Mouse (Mus musculus): ENCODE measurements at regions not wholly inside any gene's neighbourhood (a gene's known extent, or its start where the extent isn't known, plus 50 kb on each side); places are given as distances from the start of the nearest gene placed in this dataset.

DNA sequence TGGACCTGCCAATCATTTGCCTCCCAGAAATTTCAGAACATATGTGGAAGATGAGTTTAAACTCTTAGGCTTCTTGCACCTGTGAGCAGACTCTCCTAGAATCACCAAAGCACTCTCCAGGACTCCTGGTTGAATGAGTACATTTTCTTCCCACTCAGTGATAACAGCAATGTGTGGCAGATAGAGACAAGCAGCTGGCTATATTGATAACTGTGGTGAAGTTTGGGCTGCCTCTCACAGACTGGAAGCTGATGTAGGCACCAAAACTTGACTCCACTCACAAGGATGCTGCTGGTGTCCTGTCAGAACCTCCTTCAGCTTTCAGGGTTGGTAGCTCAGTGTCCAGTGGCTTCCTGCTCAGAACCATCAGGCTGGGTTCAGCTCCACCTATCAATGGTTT is 207.7 kb upstream of the Stt3b start:
- no peaks in the 10 kb centered on the region for H3K27me3 ChIP-seq
- no peak overlapping the region for H3K4me2 ChIP-seq (replicated peaks)
- H3K4me1 ChIP-seq = no peaks in the 10 kb centered on the region
- H3K9me3 ChIP-seq (replicated peaks) = 0 out of 2 replicates have a peak, but pooled peaks cover 11% of the 10 kb centered on the region
- no peak overlapping the region for H3K27ac ChIP-seq (replicated peaks)
- no peak for ATAC-seq (ENCODE audit: insufficient number of reproducible peaks, low FRiP score, low TSS enrichment, low read depth)
- H3K4me3 ChIP-seq (replicated peaks) = no peak overlapping the region
- H3K9ac ChIP-seq = no peak overlapping the region
- no peaks in the 10 kb centered on the region for H3K36me3 ChIP-seq

DNA sequence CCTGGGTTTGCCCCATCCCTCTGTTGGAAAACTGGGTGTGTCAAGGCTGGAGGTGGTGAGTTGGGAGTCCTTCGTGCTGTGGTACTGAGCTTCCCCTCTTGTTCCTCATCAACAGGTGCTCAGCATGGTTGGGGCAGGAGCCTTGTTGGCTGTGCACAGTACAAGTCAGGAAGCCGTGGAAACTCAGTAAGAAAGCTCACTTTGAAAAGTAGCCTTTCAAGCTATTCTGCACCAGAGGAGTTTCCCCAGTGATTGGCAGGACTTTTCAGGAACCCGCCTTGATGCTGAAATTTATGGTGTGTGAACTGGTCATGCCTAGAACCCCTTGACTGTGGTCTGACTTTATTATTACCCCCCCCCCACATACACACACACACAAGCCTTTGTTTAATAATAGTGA is 213.9 kb upstream of the Stt3b start:
- no peak overlapping the region for H3K27ac ChIP-seq (replicated peaks)
- peaks cover 14% of the 10 kb centered on the region for H3K4me1 ChIP-seq
- 45% methylated on average over 3 of the region's 3 CpGs for WGBS
- H3K36me3 ChIP-seq = no peaks in the 10 kb centered on the region
- no peak overlapping the region for H3K4me2 ChIP-seq (replicated peaks)
- H3K4me3 ChIP-seq (replicated peaks) = no peak overlapping the region
- no peak for ATAC-seq (ENCODE audit: insufficient number of reproducible peaks, low FRiP score, low TSS enrichment, low read depth)
- no peaks in the 10 kb centered on the region for H3K9me3 ChIP-seq (replicated peaks)
- no peaks in the 10 kb centered on the region for H3K27me3 ChIP-seq
- no peak overlapping the region for H3K9ac ChIP-seq

DNA sequence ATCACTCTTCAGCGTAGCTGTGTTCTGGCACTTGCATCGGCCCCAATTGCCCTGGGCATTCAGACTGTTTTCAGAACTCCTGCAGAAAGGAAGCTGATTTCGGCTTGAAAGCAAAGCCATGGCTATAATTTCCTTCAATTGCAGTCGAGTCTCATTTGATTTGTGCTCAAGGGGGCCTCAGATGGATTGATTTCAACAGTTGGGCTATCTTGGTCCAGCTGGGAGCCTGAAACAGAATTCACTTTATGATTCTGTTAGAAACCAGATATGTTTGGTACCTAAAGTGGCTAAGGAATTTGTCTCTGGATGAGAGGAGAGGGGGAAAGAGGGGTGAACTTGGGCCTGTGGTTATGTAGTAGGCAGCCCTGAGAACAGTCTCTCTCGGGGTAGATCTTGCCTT is 214.4 kb upstream of the Stt3b start:
- Histone ChIP-seq H3K4me1 (peaks cover 14% of the 10 kb centered on the region), H3K36me3 (no peaks in the 10 kb centered on the region), H3K4me2 (replicated peaks) (no peak overlapping the region), H3K9me3 (replicated peaks) (no peaks in the 10 kb centered on the region), H3K27ac (replicated peaks) (no peak overlapping the region; the same call in 1 of the 2 replicates), H3K9ac (no peak overlapping the region), H3K27me3 (no peaks in the 10 kb centered on the region), H3K4me3 (replicated peaks) (no peak overlapping the region)
- no peak for ATAC-seq (ENCODE audit: insufficient number of reproducible peaks, low FRiP score, low TSS enrichment, low read depth)
- WGBS = 24% methylated on average over 5 of the region's 5 CpGs

DNA sequence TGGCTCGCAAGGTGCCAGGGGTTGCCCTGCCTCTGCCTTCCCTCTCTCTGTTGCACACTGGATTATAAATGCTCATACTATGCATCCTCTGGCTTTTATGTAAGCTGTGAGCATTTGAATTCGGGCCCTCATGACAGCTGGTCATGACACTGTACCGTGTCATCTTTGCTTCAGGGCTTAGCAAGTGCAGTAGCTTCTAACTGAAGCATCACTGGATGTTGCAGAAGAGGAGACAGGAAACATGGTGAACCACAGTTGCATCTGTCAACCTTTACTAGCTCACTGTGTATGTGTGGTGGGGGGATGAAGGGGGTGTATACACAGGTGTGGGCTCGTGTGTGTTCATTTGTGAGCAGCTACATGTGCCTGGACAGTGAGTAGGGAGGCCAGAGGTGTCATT is 216.1 kb upstream of the Stt3b start:
- Histone ChIP-seq H3K27ac (replicated peaks) (no peak overlapping the region), H3K4me3 (replicated peaks) (no peak overlapping the region), H3K9ac (no peak overlapping the region), H3K4me1 (peaks cover 14% of the 10 kb centered on the region), H3K27me3 (no peaks in the 10 kb centered on the region), H3K36me3 (no peaks in the 10 kb centered on the region), H3K4me2 (replicated peaks) (no peak overlapping the region), H3K9me3 (replicated peaks) (no peaks in the 10 kb centered on the region)
- ATAC-seq (ENCODE audit: insufficient number of reproducible peaks, low FRiP score, low TSS enrichment, low read depth) = no peak
- WGBS = 77% methylated on average over 4 of the region's 4 CpGs

DNA sequence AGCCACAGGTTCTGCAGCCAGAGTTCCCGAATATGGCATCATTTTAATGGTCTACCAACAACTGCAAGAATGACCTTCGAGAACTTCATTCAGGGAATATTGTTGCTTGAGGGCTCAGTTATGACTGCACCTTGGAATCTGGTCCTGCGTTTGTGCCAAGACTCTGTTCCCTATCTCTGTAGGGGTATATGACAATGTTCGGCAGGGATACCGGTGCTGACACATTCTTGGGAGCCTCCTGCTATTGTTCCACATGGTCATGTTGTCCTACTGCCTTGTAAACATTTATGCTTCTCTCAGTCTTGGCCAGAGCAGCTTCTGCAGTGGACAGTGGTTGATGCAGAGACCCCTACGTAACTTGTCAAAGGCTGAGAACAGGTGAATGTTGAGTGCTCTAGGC is 216.8 kb upstream of the Stt3b start:
- no peaks in the 10 kb centered on the region for H3K9me3 ChIP-seq (replicated peaks)
- H3K36me3 ChIP-seq = no peaks in the 10 kb centered on the region
- H3K27me3 ChIP-seq = no peaks in the 10 kb centered on the region
- ATAC-seq (ENCODE audit: insufficient number of reproducible peaks, low FRiP score, low TSS enrichment, low read depth) = no peak
- H3K9ac ChIP-seq = no peak overlapping the region
- no peak overlapping the region for H3K4me3 ChIP-seq (replicated peaks)
- H3K4me1 ChIP-seq = peaks cover 14% of the 10 kb centered on the region
- H3K4me2 ChIP-seq (replicated peaks) = no peak overlapping the region
- H3K27ac ChIP-seq (replicated peaks) = no peak overlapping the region
- 88% methylated on average over 6 of the region's 6 CpGs for WGBS

DNA sequence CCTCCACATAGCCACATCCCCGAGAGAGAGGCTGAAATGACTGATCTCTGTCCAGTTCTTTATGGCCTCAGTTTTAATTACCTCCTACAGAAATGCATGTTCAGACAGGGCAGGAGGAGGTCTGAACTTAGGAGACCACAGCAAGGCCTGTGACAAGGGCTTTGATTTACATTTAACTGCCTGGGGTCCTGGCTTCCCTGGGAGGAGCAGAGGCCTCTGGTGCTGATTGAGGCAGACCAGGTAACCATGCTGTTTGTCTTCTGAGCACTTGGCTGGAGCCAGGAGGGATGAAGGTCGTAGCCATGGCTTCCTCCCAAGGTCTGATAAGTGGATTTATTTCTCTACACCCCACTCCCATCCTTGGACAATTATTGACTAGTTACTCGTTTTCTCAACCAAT is 224.0 kb upstream of the Stt3b start:
- ATAC-seq (ENCODE audit: insufficient number of reproducible peaks, low FRiP score, low TSS enrichment, low read depth) = no peak
- Histone ChIP-seq H3K36me3 (no peaks in the 10 kb centered on the region), H3K4me2 (replicated peaks) (no peak overlapping the region), H3K9me3 (replicated peaks) (no peaks in the 10 kb centered on the region), H3K27me3 (no peaks in the 10 kb centered on the region), H3K27ac (replicated peaks) (no peak overlapping the region), H3K4me1 (no peaks in the 10 kb centered on the region), H3K9ac (no peak overlapping the region), H3K4me3 (replicated peaks) (no peak overlapping the region)
- WGBS = 50% methylated on average over 3 of the region's 3 CpGs

DNA sequence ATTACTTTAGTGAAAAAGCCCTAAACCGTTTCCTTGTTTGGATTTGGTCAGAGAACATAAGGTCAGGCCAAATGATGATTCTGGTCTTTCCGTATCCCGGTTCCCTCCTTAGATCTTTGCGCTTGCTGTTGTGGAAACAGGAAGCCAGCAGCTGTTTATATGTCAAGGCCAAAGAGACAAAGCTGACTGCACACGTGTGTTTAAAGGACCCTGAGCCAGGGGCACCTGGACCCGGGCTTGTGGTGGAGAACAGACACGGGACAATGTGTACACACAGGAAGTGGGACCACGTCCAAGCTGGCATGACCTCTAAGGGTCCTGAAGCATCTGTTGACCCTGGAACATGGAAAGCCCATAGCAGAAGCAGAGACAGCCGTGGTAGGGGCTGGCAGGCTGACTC is 233.4 kb upstream of the Stt3b start:
- WGBS = 61% methylated on average over 9 of the region's 9 CpGs
- H3K4me2 ChIP-seq (replicated peaks) = no peak overlapping the region

DNA sequence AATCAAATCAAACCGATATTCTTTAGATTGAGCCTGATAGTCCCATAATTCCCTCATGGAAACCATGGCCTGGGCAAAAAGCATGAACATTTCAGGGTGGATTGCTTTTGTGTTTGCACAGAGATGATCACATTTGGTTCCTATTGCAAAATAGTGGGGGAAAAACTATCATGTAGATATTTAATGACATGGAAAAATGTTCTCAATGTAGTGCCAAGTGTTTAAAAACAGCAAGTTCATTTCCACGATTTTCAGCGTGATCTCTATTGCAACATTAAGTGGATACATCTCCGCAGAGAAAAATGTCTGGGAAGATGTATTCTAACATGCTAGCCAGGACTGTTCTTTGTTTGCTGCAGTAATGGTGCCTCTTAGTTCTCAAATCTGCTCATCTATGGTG is 235.0 kb upstream of the Stt3b start:
- H3K27ac ChIP-seq (replicated peaks) = peak overlapping the region; percentile 61; the same call in 1 of the 2 replicates
- no peak overlapping the region for H3K4me3 ChIP-seq (replicated peaks)
- H3K4me2 ChIP-seq (replicated peaks) = no peak overlapping the region
- H3K27me3 ChIP-seq = no peaks in the 10 kb centered on the region
- no peak overlapping the region for H3K9ac ChIP-seq
- no peak for ATAC-seq (ENCODE audit: insufficient number of reproducible peaks, low FRiP score, low TSS enrichment, low read depth)
- 58% methylated on average over 4 of the region's 4 CpGs for WGBS
- no peaks in the 10 kb centered on the region for H3K36me3 ChIP-seq
- peaks cover 22% of the 10 kb centered on the region for H3K4me1 ChIP-seq
- H3K9me3 ChIP-seq (replicated peaks) = no peaks in the 10 kb centered on the region

More for the DNA sequence above, 233.4 kb upstream of the Stt3b start:
- H3K36me3 ChIP-seq = no peaks in the 10 kb centered on the region
- ATAC-seq (ENCODE audit: insufficient number of reproducible peaks, low FRiP score, low TSS enrichment, low read depth) = no peak
- H3K27me3 ChIP-seq = no peaks in the 10 kb centered on the region
- H3K4me1 ChIP-seq = peaks cover 17% of the 10 kb centered on the region
- no peaks in the 10 kb centered on the region for H3K9me3 ChIP-seq (replicated peaks)
- no peak overlapping the region for H3K4me3 ChIP-seq (replicated peaks)
- H3K27ac ChIP-seq (replicated peaks) = no peak overlapping the region
- H3K9ac ChIP-seq = no peak overlapping the region

DNA sequence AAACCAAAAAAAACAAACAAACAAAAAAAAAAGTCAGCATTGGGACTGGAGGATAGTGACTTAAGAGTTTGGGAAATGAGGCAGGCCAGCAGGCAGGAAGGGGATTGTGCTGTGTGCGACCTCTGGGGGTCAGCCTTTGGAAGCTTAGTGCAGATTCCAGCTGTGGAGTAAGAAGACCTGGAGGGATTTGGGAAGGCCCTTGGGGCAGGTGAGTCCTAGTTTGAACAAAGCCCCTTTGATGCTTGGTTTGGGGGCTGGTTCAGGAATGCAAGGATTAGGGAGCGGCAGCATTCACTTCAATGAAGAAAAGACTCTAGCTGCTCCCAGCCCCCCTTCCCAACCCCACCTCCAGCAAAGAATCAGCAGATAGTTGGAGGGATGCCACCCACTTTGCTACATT is 235.6 kb upstream of the Stt3b start:
- no peak overlapping the region for H3K4me3 ChIP-seq (replicated peaks)
- H3K27ac ChIP-seq (replicated peaks) = peak overlapping the region; percentile 61; the same call in 1 of the 2 replicates
- peaks cover 22% of the 10 kb centered on the region for H3K4me1 ChIP-seq
- H3K36me3 ChIP-seq = no peaks in the 10 kb centered on the region
- no peak overlapping the region for H3K9ac ChIP-seq
- no peaks in the 10 kb centered on the region for H3K9me3 ChIP-seq (replicated peaks)
- WGBS = 47% methylated on average over 2 of the region's 2 CpGs
- no peaks in the 10 kb centered on the region for H3K27me3 ChIP-seq
- ATAC-seq (ENCODE audit: insufficient number of reproducible peaks, low FRiP score, low TSS enrichment, low read depth) = no peak
- no peak overlapping the region for H3K4me2 ChIP-seq (replicated peaks)

DNA sequence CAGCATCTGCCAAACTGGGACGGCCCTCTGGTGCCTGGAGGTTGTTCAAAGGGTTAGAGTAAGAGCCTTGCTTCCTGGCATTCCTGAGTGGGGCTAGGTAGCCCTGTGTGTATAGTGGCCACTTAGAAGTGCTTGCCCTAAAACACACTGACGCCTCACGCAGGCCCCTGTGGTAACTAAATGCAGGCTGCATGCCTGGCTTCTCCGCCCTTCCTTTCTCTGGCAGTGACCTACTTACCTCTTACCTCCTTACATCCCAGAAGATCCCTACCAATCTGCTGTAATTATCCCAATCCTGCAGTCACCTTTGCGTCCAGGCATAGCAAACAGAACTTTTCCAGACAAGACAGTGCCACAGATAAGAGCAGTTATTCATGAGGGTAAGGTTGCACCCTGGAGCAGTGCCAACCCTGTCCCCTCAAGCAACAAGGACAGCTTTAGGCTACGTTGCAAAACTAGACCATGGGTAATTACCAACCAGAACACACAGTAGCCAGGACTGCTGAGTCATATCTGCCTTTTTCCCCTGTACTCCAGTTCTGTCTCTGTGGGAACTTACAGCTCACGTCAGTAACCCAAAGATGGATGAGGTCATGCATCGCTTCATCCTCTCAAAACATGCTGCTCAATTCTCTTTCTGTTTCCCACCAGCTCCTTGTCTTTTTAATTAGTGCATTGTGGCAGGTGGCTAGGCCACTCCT is 237.6 kb upstream of the Stt3b start:
- WGBS = 53% methylated on average over 8 of the region's 8 CpGs
- peak; percentile 30; the same call in 1 of the 2 replicates for ATAC-seq (ENCODE audit: insufficient number of reproducible peaks, low FRiP score, low TSS enrichment, low read depth)

DNA sequence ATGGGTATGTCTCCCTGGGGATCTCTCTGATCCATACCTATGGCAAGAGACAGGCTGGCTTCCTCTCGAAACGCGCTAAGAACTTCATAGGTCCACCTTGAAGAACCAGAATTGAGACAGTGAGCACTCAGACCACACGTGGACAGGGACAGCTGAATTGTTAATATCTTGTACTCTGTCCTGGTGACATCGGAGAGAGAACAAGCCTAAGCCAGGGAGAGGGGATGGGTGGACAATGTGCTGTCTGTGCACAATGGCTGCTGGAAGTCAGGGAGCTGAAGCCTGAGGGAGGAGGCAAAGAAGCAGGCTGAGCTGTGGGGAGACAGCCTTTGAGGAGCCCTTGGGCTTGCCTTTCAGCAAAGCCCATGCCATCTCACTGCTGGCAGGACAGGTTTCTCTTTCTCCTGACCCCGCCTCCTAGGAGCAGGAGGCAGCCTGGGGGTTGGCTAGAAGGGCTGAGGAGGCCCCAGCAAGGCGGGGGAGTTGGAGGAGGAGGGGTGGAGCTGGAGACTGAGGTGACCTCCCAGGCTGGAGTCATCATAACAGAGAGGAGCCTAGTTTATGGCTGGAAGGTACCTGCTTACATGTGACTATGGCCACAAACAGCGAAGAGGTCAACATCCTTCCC is 238.6 kb upstream of the Stt3b start:
- Histone ChIP-seq H3K27me3 (no peaks in the 10 kb centered on the region), H3K4me3 (replicated peaks) (no peak overlapping the region), H3K9me3 (replicated peaks) (no peaks in the 10 kb centered on the region), H3K4me2 (replicated peaks) (no peak overlapping the region), H3K27ac (replicated peaks) (no peak overlapping the region), H3K4me1 (peaks cover 22% of the 10 kb centered on the region), H3K36me3 (no peaks in the 10 kb centered on the region), H3K9ac (no peak overlapping the region)
- WGBS = 62% methylated on average over 8 of the region's 8 CpGs
- no peak for ATAC-seq (ENCODE audit: insufficient number of reproducible peaks, low FRiP score, low TSS enrichment, low read depth)

More for the DNA sequence above, 237.6 kb upstream of the Stt3b start:
- H3K27me3 ChIP-seq = no peaks in the 10 kb centered on the region
- peaks cover 22% of the 10 kb centered on the region for H3K4me1 ChIP-seq
- no peaks in the 10 kb centered on the region for H3K36me3 ChIP-seq
- H3K9me3 ChIP-seq (replicated peaks) = no peaks in the 10 kb centered on the region
- H3K27ac ChIP-seq (replicated peaks) = no peak overlapping the region
- H3K4me3 ChIP-seq (replicated peaks) = no peak overlapping the region
- H3K9ac ChIP-seq = no peak overlapping the region
- H3K4me2 ChIP-seq (replicated peaks) = no peak overlapping the region

DNA sequence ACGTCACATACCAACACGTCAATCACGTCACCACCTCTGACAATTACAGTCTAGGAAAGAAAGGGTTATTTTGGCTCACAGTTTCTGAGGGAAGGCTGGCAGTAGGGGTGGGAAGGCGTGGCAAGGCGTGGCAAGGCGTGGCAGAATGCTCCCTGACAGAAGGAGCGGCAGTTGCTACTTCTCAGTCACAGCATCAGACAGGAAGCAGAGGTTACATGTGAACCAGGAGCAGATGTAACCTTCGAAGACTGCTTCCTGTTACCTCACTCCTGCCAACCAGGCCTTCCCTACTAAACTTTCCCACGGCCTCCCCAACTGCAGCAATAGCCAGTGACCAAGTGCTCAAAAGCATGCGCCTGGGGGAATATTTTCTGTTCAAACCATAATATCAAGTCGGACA is 240.9 kb upstream of the Stt3b start:
- Histone ChIP-seq H3K36me3 (no peaks in the 10 kb centered on the region), H3K4me1 (peaks cover 19% of the 10 kb centered on the region), H3K27me3 (no peaks in the 10 kb centered on the region), H3K27ac (replicated peaks) (no peak overlapping the region), H3K4me3 (replicated peaks) (no peak overlapping the region), H3K9me3 (replicated peaks) (no peaks in the 10 kb centered on the region), H3K4me2 (replicated peaks) (no peak overlapping the region), H3K9ac (no peak overlapping the region)
- no peak for ATAC-seq (ENCODE audit: insufficient number of reproducible peaks, low FRiP score, low TSS enrichment, low read depth)
- WGBS = 81% methylated on average over 11 of the region's 11 CpGs

All from embryonic facial prominence, embryonic 15.5 days (tissue).